Mouse (Mus musculus) liver, postnatal 0 days (tissue): ENCODE results near the gene Slc2a9. TPM values are rescaled to one million over a fixed set of nuclear protein-coding genes. Genes with fewer than 3 reads are reported as not detected.
A peak's percentile ranks its signal among the peaks of the same experiment; 100 is the strongest.

ENCODE experiments used
- ATAC-seq: fragments of 200-750 bp; cut with Nextera tagmentation; 2 replicates; pipeline ENCODE4 v1.8.0; 2017; ENCODE audit warnings: mild to moderate bottlenecking, moderate library complexity
- DNase-seq: peaks from one replicate; pipeline ENCODE4 v3.0.0-alpha.2; 2016
- H3K27ac ChIP-seq: fragments of 300-500 bp; sonication (generic); 2 replicates; pipeline ENCODE4 v1.5.1; 2014; ENCODE audit warnings: antibody characterized with exemption, moderate library complexity, mild to moderate bottlenecking, low read depth
- H3K27me3 ChIP-seq: fragments of 300-500 bp; sonication (generic); 2 replicates; pipeline ENCODE4 v1.6.1; 2014; ENCODE audit warnings: low read length, control low read depth, mixed read lengths; ENCODE audit not compliant: insufficient read depth
- H3K36me3 ChIP-seq: fragments of 300-500 bp; sonication (generic); replicated peaks from 2 replicates; pipeline ENCODE4 v1.6.1; 2014; ENCODE audit warnings: mild to moderate bottlenecking, control low read depth, low read length, moderate library complexity, mixed read lengths; ENCODE audit not compliant: insufficient read depth
- H3K4me1 ChIP-seq: fragments of 300-500 bp; sonication (generic); 2 replicates; pipeline ENCODE4 v1.6.1; 2014; ENCODE audit warnings: antibody characterized with exemption, mild to moderate bottlenecking, control low read depth; ENCODE audit not compliant: insufficient read depth
- H3K4me2 ChIP-seq: fragments of 300-500 bp; sonication (generic); 2 replicates; pipeline ENCODE4 v1.6.1; 2014; ENCODE audit warnings: low read depth, mild to moderate bottlenecking, low read length, moderate library complexity, mixed read lengths
- H3K4me3 ChIP-seq: fragments of 300-500 bp; sonication (generic); 2 replicates; pipeline ENCODE4 v1.5.1; 2014; ENCODE audit warnings: low read depth, low read length
- H3K9ac ChIP-seq: fragments of 300-500 bp; sonication (generic); replicated peaks from 2 replicates; pipeline ENCODE4 v1.6.1; 2014; ENCODE audit warnings: mild to moderate bottlenecking, moderate library complexity
- H3K9me3 ChIP-seq: fragments of 300-500 bp; sonication (generic); 2 replicates; pipeline ENCODE4 v1.6.1; 2016; ENCODE audit warnings: mild to moderate bottlenecking, control low read depth, low read length, mixed read lengths
- CTCF ChIP-seq: sonication (generic); IDR thresholded peaks from 2 replicates; pipeline ENCODE4 v1.5.1; 2016; ENCODE audit warnings: antibody characterized with exemption, low read depth
- EP300 ChIP-seq: IDR thresholded peaks from 2 replicates; pipeline ENCODE4 v1.6.1; 2016; ENCODE audit warnings: antibody characterized with exemption, low read depth, mild to moderate bottlenecking
- WGBS: fragments of 180-500 bp; shearing (Covaris S2); extraction: QIAGEN DNeasy Blood & Tissue Kit; methylation state at CpG from one replicate; pipeline ENCODE4 v1.1.7; 2014; ENCODE audit not compliant: insufficient replicate concordance; 5-methylcytosine and 5-hydroxymethylcytosine counted together
- polyA plus RNA-seq: library from polyadenylated mRNA; unstranded; fragments of >200 nt; fragmentation: Nextera tagmentation; extraction: Ambion mirVana; gene quantifications from 2 replicates; pipeline ENCODE4 v1.2.1, GENCODE M21; 2015

Slc2a9 gene
- polyA plus RNA-seq, 1 experiment from 2014 or later, result 3.3 TPM

- no peak overlapping the region for H3K4me3 ChIP-seq
- WGBS, result 68% methylated on average over 2 of the region's 2 CpGs
- H3K27me3 ChIP-seq, result no peaks in the 10 kb centered on the region
- no peak for DNase-seq
- H3K9ac ChIP-seq, result no peak overlapping the region
- H3K4me1 ChIP-seq, result no peaks in the 10 kb centered on the region
- no peaks in the 10 kb centered on the region for H3K9me3 ChIP-seq
- no peaks in the 10 kb centered on the region; the same call in none of the 2 replicates for H3K36me3 ChIP-seq
- no peak for ATAC-seq
- no peak overlapping the region for H3K4me2 ChIP-seq
- TF ChIP-seq EP300, result no peak
- no peak for TF ChIP-seq CTCF
- no peak overlapping the region for H3K27ac ChIP-seq
Measured at GRCm38 (mm10) chr5:38359716-38360115, 143.2 kb downstream of the Slc2a9 start.

GRCm38 (mm10) chr5:38356927-38357326 is 146.0 kb downstream of the Slc2a9 start:
- Histone ChIP-seq H3K27me3 (no peaks in the 10 kb centered on the region), H3K4me2 (no peak overlapping the region), H3K9ac (no peak overlapping the region), H3K36me3 (no peaks in the 10 kb centered on the region; the same call in none of the 2 replicates), H3K9me3 (no peaks in the 10 kb centered on the region), H3K4me3 (no peak overlapping the region), H3K4me1 (no peaks in the 10 kb centered on the region), H3K27ac (no peak overlapping the region)
- TF ChIP-seq CTCF, result no peak
- TF ChIP-seq EP300, result no peak
- ATAC-seq, result no peak
- DNase-seq, result no peak
- WGBS, result 67% methylated on average over 3 of the region's 3 CpGs

- TF ChIP-seq CTCF, result no peak
- no peak for TF ChIP-seq EP300
- 66% methylated on average over 5 of the region's 5 CpGs for WGBS
Measured at GRCm38 (mm10) chr5:38350351-38350929, 152.5 kb downstream of the Slc2a9 start.

GRCm38 (mm10) chr5:38346646-38347432 is 156.1 kb downstream of the Slc2a9 start:
- no peak overlapping the region for H3K9ac ChIP-seq
- no peaks in the 10 kb centered on the region for H3K27me3 ChIP-seq
- 32% methylated on average over 10 of the region's 10 CpGs for WGBS
- no peak overlapping the region for H3K27ac ChIP-seq
- 0 out of 2 replicates have a peak, but pooled peaks cover 6% of the 10 kb centered on the region for H3K36me3 ChIP-seq
- H3K4me2 ChIP-seq, result no peak overlapping the region
- DNase-seq, result peak; percentile 42
- H3K9me3 ChIP-seq, result no peaks in the 10 kb centered on the region
- no peaks in the 10 kb centered on the region for H3K4me1 ChIP-seq
- H3K4me3 ChIP-seq, result no peak overlapping the region
- no peak for ATAC-seq
- TF ChIP-seq EP300 (no peak), CTCF (no peak)

More at GRCm38 (mm10) chr5:38350351-38350929, 152.5 kb downstream of the Slc2a9 start:
- H3K4me3 ChIP-seq, result no peak overlapping the region
- H3K9ac ChIP-seq, result no peak overlapping the region
- ATAC-seq (no peak), DNase-seq (no peak)
- H3K9me3 ChIP-seq, result no peaks in the 10 kb centered on the region
- 0 out of 2 replicates have a peak, but pooled peaks cover 6% of the 10 kb centered on the region for H3K36me3 ChIP-seq
- no peak overlapping the region for H3K27ac ChIP-seq
- H3K4me2 ChIP-seq, result no peak overlapping the region
- no peaks in the 10 kb centered on the region for H3K4me1 ChIP-seq
- H3K27me3 ChIP-seq, result no peaks in the 10 kb centered on the region

- H3K36me3 ChIP-seq, result no peaks in the 10 kb centered on the region
- TF ChIP-seq CTCF (no peak), EP300 (no peak)
- no peaks in the 10 kb centered on the region for H3K9me3 ChIP-seq
- H3K4me3 ChIP-seq, result no peak overlapping the region
- no peak overlapping the region for H3K27ac ChIP-seq
- H3K9ac ChIP-seq, result no peak overlapping the region
- ATAC-seq (no peak), DNase-seq (no peak)
- no peak overlapping the region for H3K4me2 ChIP-seq
- H3K4me1 ChIP-seq, result no peaks in the 10 kb centered on the region
- no peaks in the 10 kb centered on the region for H3K27me3 ChIP-seq
- 69% methylated on average over 3 of the region's 3 CpGs for WGBS
Measured at GRCm38 (mm10) chr5:38343101-38343500, 159.8 kb downstream of the Slc2a9 start.

- H3K4me2 ChIP-seq, result no peak overlapping the region
- H3K27ac ChIP-seq, result no peak overlapping the region
- no peaks in the 10 kb centered on the region for H3K27me3 ChIP-seq
- H3K9me3 ChIP-seq, result no peaks in the 10 kb centered on the region
- H3K36me3 ChIP-seq, result no peaks in the 10 kb centered on the region
- ATAC-seq (no peak), DNase-seq (no peak)
- WGBS, result 31% methylated on average over 1 of the region's 1 CpGs
- TF ChIP-seq CTCF (no peak), EP300 (no peak)
- no peak overlapping the region for H3K9ac ChIP-seq
- H3K4me3 ChIP-seq, result no peak overlapping the region
- H3K4me1 ChIP-seq, result no peaks in the 10 kb centered on the region
Measured at GRCm38 (mm10) chr5:38334582-38334981, 168.4 kb downstream of the Slc2a9 start.
